Mouse (Mus musculus) cerebellum, adult (tissue): ENCODE data around the gene Pcx.

Source experiments
- ATAC-seq: cut with Nextera tagmentation; 2 replicates; pipeline ENCODE4 v1.9.2; 2017; ENCODE audit warnings: mild to moderate bottlenecking, moderate library complexity, mixed read lengths; ENCODE audit not compliant: insufficient number of reproducible peaks, low FRiP score, low TSS enrichment

Gene Pcx

GRCm38 (mm10) chr19:4545841-4546240 is 35.6 kb downstream of the Pcx start:
- ATAC-seq: no peak

GRCm38 (mm10) chr19:4547801-4548200 is 37.5 kb downstream of the Pcx start:
- no peak for ATAC-seq

- no peak; the same call in 1 of the 2 replicates for ATAC-seq
These were observed 38.1 kb downstream of the Pcx start for GRCm38 (mm10) chr19:4548305-4548883.

- no peak for ATAC-seq
These were observed 44.0 kb downstream of the Pcx start for GRCm38 (mm10) chr19:4554248-4554647.

GRCm38 (mm10) chr19:4555086-4555485 is 44.8 kb downstream of the Pcx start:
- ATAC-seq: no peak

- ATAC-seq: no peak
These were observed 46.5 kb downstream of the Pcx start for GRCm38 (mm10) chr19:4556787-4557186.

- ATAC-seq: no peak
These were observed 47.7 kb downstream of the Pcx start for GRCm38 (mm10) chr19:4557796-4558569.

- no peak for ATAC-seq
These were observed 48.3 kb downstream of the Pcx start for GRCm38 (mm10) chr19:4558570-4558955.

GRCm38 (mm10) chr19:4559011-4559410 is 48.7 kb downstream of the Pcx start:
- ATAC-seq: no peak

- ATAC-seq: no peak
These were observed 49.3 kb downstream of the Pcx start for GRCm38 (mm10) chr19:4559588-4559987.

- ATAC-seq: no peak
These were observed 49.9 kb downstream of the Pcx start for GRCm38 (mm10) chr19:4560205-4560604.

- ATAC-seq: no peak
These were observed 55.4 kb downstream of the Pcx start for GRCm38 (mm10) chr19:4565678-4566077.

- ATAC-seq: no peak
These were observed 56.6 kb downstream of the Pcx start for GRCm38 (mm10) chr19:4566880-4567279.

GRCm38 (mm10) chr19:4567665-4568064 is 57.4 kb downstream of the Pcx start:
- ATAC-seq: no peak

- ATAC-seq: no peak
These were observed 58.6 kb downstream of the Pcx start for GRCm38 (mm10) chr19:4568832-4569231.

GRCm38 (mm10) chr19:4569356-4570236 is 59.3 kb downstream of the Pcx start:
- no peak for ATAC-seq

GRCm38 (mm10) chr19:4570237-4570613 is 60.0 kb downstream of the Pcx start:
- ATAC-seq: no peak

- ATAC-seq: no peak
These were observed 60.5 kb downstream of the Pcx start for GRCm38 (mm10) chr19:4570815-4571214.

GRCm38 (mm10) chr19:4571658-4572057 is 61.4 kb downstream of the Pcx start:
- no peak for ATAC-seq

- no peak for ATAC-seq
These were observed 61.8 kb downstream of the Pcx start for GRCm38 (mm10) chr19:4572061-4572460.

GRCm38 (mm10) chr19:4572467-4572866 is 62.2 kb downstream of the Pcx start:
- ATAC-seq: no peak
